Comparison of ENCODE assay signal across 13 mouse cellular contexts in the genomic region with DNA sequence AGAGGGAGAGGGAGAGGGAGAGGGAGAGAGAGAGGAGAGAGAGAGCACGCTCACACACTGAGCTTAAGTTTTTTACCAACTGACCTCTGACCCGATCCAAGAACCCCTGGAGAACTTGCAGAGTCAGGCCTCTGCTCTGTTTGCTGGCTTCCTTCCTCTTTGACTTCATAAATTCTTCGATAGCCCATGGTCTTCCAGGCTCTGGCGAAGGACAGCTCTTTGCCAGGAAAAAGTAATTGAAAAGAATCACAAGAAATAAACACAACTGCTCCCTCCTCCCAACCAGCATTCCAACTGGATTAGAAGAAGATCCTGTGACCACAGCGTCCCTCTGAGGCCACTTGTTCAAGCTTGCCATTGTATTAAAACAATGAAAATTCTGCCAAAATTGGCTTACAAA.
DNase-seq lines count a peak whose midpoint lies in the region; ATAC-seq and TF ChIP-seq lines count a peak whose summit lies in the region.
"Had no signal": no experiment of that assay in that cellular context is flagged by ENCODE, and none has a peak within 500 bp of the region (broad histone marks: within the 10 kb centered on the region; RNA-seq: fewer than 3 reads in every experiment).

No protein-coding gene starts in this region.

- no peak overlapping the region for H3K27ac ChIP-seq in kidney, postnatal 0 days
- H3K27ac ChIP-seq: embryonic facial prominence, embryonic 12.5 days; macrophage had no signal

- no peak; the same call in 1 of the 2 replicates for TF ChIP-seq CTCF in kidney, postnatal 0 days (IDR thresholded peaks at IDR 0.05; ENCODE audit: low read depth)

- H3K9me3 ChIP-seq in kidney, postnatal 0 days (replicated peaks; ENCODE audit: low read length), result no peaks in the 10 kb centered on the region
- H3K9me3 ChIP-seq: embryonic facial prominence, embryonic 12.5 days had no signal

- 18% methylated on average over 5 of the region's 5 CpGs for WGBS in kidney, postnatal 0 days

- H3K9ac ChIP-seq in kidney, postnatal 0 days (ENCODE audit: low read depth, low read length), result no peak overlapping the region
- H3K9ac ChIP-seq: embryonic facial prominence, embryonic 12.5 days had no signal

- 0 out of 2 replicates have a peak, but pooled peaks cover 10% of the 10 kb centered on the region for H3K4me1 ChIP-seq in kidney, postnatal 0 days (replicated peaks; ENCODE audit: insufficient read depth, low read length)

- H3K27me3 ChIP-seq in kidney, postnatal 0 days (ENCODE audit: insufficient read depth, low read length), result no peaks in the 10 kb centered on the region
- H3K27me3 ChIP-seq: embryonic facial prominence, embryonic 12.5 days had no signal

- no peaks in the 10 kb centered on the region for H3K36me3 ChIP-seq in kidney, postnatal 0 days (ENCODE audit: insufficient read depth, low read length)
- H3K36me3 ChIP-seq: embryonic facial prominence, embryonic 12.5 days had no signal

- peak; percentile 8 for DNase-seq in gastrocnemius, postnatal 25 days
- no peak for DNase-seq in gastrocnemius, postnatal 4 days (ENCODE audit: low spot score in 2 of 2)
- peak; percentile 46 for DNase-seq in kidney, postnatal 0 days (ENCODE audit: low spot score)
- no peak for DNase-seq in kidney, adult 18-20 months
- peak; percentile 7 for DNase-seq in adipocyte (ENCODE audit: low spot score)
- peak; percentile 43 for DNase-seq in kidney, postnatal 36 days
- DNase-seq in adrenal gland, postnatal 14 days, result no peak
- DNase-seq: adrenal gland, adult 2 months; cerebellum, adult 11 months had no signal

- H3K4me2 ChIP-seq in kidney, postnatal 0 days (ENCODE audit: low read length), result no peak overlapping the region
- H3K4me2 ChIP-seq: embryonic facial prominence, embryonic 12.5 days had no signal

- no peak for ATAC-seq in kidney, postnatal 0 days (replicated peaks; ENCODE audit: low FRiP score, low read depth)
- ATAC-seq in erythroblast, adult 5-6 weeks (replicated peaks; ENCODE audit: low FRiP score, poor library complexity, severe bottlenecking), result no peak

- H3K4me3 ChIP-seq in kidney, postnatal 0 days (replicated peaks; ENCODE audit: low read depth, low read length), result no peak overlapping the region
- H3K4me3 ChIP-seq: embryonic facial prominence, embryonic 12.5 days; myocyte had no signal

Comparison
In these comparisons a context has a peak if more than half of its experiments do, and no peak if none do; other contexts are left out.
1. DNase-seq: peak in gastrocnemius, postnatal 25 days (single experiment), kidney, postnatal 0 days (single experiment), adipocyte (single experiment) and kidney, postnatal 36 days (2 of 2); none in gastrocnemius, postnatal 4 days (0 of 2), kidney, adult 18-20 months (single experiment) and adrenal gland, postnatal 14 days (single experiment).